Mouse (Mus musculus): ENCODE measurements around the gene Cbwd1. TPM values are rescaled to one million over a fixed set of nuclear protein-coding genes. Genes with fewer than 3 reads are reported as not detected.
"Not testable (repeated sequence)": the region's sequence is repeated elsewhere in the genome, so short reads cannot be mapped to it uniquely, and the experiment has no call there.

Gene Cbwd1
- polyA plus RNA-seq, 1 experiment = 13.7 TPM

- no peak for DNase-seq (ENCODE audit: low spot score)
These were observed 64.2 kb downstream of the Cbwd1 start for GRCm38 (mm10) chr19:24897006-24897895.

- no peak for DNase-seq (ENCODE audit: low spot score)
These were observed 64.9 kb downstream of the Cbwd1 start for GRCm38 (mm10) chr19:24896536-24896935.

- no peak for DNase-seq (ENCODE audit: low spot score)
These were observed 74.5 kb downstream of the Cbwd1 start for GRCm38 (mm10) chr19:24886888-24887287.

GRCm38 (mm10) chr19:24885504-24885903 lies 75.9 kb downstream of the Cbwd1 start:
- no peak for DNase-seq (ENCODE audit: low spot score)

GRCm38 (mm10) chr19:24881237-24881636 lies 80.2 kb downstream of the Cbwd1 start:
- no peak for DNase-seq (ENCODE audit: low spot score)

- not testable (repeated sequence) for DNase-seq (ENCODE audit: low spot score)
These were observed 86.1 kb downstream of the Cbwd1 start, which contains the start of gene Gm10053 for GRCm38 (mm10) chr19:24875129-24875870. Gm10053 (plus strand) TSS chr19:24875686.

- no peak for DNase-seq (ENCODE audit: low spot score)
These were observed 87.5 kb downstream of the Cbwd1 start for GRCm38 (mm10) chr19:24873873-24874272.

GRCm38 (mm10) chr19:24871037-24871635 lies 90.3 kb downstream of the Cbwd1 start:
- peak; percentile 26 for DNase-seq (ENCODE audit: low spot score)

Other genes starting within 250 kb of the Cbwd1 start
- gene Pgm5, start 99.8 kb downstream of the Cbwd1 start, polyA plus RNA-seq (2012; rRNA removed) = 279 and 421 TPM in 2 replicates
- 60.7 and 63.3 TPM in 2 replicates for gene Gm10053, start 85.9 kb downstream of the Cbwd1 start, polyA plus RNA-seq (2012; rRNA removed)
- not detected in 2 replicates for gene Foxd4, start 60.4 kb downstream of the Cbwd1 start, polyA plus RNA-seq (2012; rRNA removed)
- 28.4 and 29.7 TPM in 2 replicates for gene Dock8, start 37.9 kb upstream of the Cbwd1 start, polyA plus RNA-seq (2012; rRNA removed)

Data from urinary bladder, adult 2 months (tissue).